Mouse (Mus musculus) heart, adult 9 months (tissue): ENCODE results near the gene Rnf212.
"Not testable (repeated sequence)": the region's sequence is repeated elsewhere in the genome, so short reads cannot be mapped to it uniquely, and the experiment has no call there.

ENCODE experiments used
- DNase-seq, 2 experiments: peaks; one replicate each; pipeline ENCODE4 v3.0.0; 2022; ENCODE audit warnings: low spot score in 2 of 2

Rnf212 gene

DNA sequence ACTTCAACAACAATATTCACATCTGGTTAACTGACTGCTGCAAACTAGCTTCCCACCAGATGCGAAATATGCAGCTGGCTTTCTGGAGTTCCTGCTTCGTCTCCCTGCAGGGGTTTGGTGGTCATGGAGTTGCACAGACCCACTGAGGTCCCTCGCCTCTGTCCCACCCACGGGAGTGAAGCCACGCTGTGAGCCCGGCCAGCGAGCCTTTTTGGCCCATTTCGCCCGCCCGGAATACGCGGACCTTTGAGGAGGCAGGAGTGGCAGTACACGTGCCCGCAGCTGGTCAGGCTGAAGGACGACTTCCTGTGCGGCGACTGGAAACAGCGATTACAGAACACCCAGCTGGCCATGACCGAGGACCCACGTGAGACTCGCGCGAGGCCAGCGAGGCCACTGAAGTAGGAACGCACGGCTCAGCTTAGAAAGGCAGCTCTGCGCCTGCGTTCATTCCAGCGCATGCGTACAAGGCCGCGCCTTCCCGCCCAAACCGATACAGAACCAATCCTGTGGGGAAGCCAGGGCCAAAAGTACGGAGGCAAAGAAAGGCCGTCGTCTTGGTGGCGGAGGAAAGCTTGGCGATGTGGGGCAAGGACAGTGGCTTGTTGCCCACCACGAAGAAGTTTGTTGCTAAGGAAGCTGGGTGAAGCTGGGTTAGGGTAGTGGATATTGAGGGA is at the start of gene Rnf212:
Rnf212 (minus strand) TSS at position 353 of the 677 bp plus-strand sequence.
- DNase-seq: no peak

DNA sequence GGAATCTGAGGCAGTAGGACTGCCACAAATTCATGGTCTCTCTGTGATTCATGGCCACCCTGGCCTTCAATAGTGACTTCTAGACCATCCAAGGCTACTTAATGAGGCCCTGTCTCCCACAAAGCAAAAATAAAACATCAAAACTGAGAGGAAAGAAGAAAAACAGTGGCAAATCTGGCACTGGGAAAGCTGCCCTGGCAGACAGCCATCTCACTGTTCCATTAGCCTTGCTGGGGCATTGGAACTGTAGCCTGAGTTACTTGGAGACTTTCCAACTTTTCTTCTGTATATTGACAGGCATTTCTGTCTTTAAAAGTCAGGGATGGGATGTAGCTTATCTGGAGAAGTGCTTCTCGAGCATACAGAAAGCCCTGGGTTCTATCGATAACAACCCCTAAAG is 48.5 kb upstream of the Rnf212 start:
- no peak for DNase-seq

- not testable (repeated sequence) for DNase-seq
Observed at GRCm38 (mm10) chr5:108808750-108809149, 34.0 kb upstream of the Rnf212 start, which contains the start of gene Vmn2r8. Gene Vmn2r8 (minus strand): TSS chr5:108808850.

DNA sequence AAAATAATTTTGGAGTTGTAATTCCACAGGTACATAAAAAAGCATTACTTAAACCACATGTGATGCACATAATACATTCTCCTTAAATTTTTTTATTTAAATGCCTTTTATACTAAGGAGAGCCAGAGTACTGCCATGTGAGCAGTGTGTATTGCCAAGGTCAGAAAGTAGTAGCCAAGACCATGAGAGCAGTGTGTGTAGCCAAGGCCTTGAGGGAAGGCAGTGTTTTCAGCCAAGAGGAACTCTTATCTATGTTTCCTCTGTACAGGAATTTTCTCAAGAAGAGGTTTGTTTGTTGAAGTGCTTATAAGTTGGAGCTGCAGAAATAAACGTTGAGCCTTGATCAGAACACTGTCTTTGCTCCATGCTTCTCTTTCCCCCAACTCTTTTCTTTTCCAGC is 28.9 kb upstream of the Rnf212 start:
- DNase-seq: peak in 1 of 2 experiments; percentile 1

- not testable (repeated sequence) for DNase-seq
Observed at GRCm38 (mm10) chr5:108795263-108795662, 20.5 kb upstream of the Rnf212 start, which contains the start of gene Tmed11. Gene Tmed11 (minus strand): TSS chr5:108795363.

DNA sequence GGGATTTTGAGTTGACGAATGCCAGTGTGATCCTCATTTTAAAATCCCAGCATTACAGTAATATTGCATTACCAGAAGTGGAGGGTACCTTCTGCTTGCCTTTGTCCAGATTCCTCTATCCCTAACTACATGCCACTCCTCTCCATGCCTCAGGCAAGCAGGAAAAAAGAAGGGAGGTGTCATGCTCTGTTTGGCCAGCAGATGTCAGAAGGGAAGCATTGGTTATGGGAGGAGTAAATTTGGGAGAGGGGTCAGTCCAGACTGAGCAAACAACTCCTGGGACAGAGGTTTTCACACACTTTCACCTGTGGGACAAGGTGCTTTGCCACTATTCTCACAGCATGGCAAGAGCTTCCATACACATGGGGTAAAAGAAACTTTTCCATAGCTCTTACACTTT is 15.6 kb upstream of the Rnf212 start:
- DNase-seq: not testable (repeated sequence)

DNA sequence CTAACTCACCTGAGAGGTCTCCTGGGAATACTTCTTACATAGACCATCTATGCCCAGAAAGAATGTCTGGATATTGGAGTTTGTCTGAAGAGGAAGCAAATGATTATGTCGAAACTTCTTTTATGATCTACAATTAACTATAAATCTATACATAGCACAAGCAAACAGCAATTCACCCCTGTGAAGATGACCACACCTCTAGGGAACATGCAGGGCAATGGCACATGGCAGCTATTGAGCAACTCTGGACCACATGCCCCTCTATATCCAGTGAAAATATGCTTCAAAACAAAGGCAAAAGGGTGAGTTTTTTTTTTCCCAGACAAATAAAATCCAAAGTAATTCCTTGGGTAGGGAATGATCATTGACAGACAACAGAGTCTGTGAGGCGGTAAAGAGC is 14.8 kb downstream of the Rnf212 start:
- DNase-seq: no peak

DNA sequence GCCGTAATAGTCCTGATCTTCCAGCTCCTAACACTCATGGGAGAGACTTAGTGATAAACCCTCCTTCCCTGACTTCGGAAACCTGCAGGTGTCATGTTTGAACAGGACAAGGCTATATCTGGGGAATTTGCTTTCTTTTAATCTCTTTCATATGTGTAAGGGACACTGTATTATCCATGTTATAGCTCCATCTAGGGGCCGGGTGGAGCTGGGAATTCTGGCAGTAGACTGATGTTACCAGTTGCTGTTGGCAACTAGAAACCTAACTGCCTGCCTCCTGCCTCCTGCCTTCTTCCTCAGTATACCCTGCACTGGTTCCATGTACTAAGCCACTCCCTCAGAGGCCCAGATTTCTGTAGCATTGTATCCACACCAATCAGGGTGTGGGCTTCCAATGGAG is 16.4 kb downstream of the Rnf212 start:
- no peak for DNase-seq

GRCm38 (mm10) chr5:108751258-108751657 is 23.5 kb downstream of the Rnf212 start:
- DNase-seq: not testable (repeated sequence)

DNA sequence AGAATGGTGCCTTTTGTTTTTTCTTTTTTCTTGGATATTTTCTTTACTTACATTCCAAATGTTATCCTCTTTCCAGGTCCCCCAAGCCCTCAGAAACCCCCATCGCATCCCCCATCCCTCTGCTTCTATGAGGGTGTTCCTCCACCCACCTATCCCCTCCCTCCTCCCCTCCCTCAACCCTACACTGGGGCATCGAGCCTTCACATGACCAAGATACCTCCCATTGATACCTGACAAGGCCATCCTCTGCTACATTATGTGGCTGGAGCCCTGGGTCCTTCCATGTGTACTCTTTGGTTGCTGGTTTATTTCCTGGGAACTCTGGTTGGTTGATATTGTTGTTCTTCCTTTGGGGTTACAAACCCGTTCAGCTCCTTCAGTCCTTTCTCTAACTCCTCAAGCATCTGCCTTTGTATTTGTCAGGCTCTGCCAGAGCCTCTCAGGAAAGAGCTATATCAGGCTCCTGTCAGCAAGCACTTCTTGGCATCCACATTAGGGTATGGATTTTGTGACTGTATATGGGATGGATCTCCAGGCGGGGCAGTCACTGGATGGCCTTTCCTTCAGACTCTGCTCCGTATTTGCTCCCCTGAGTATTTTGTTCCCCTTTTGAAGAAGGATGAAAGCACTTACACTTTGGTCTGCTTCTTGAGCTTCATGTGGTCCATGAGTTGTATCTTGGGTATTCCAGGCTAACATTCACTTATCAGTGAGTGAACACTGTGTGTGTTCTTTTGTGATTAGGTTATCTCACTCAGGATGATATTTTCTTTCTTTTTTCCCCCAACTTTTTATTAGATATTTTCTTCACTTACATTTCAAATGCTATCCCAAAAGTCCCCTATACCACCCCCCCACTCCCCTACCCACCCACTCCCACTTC is 24.2 kb downstream of the Rnf212 start:
- no peak for DNase-seq

DNA sequence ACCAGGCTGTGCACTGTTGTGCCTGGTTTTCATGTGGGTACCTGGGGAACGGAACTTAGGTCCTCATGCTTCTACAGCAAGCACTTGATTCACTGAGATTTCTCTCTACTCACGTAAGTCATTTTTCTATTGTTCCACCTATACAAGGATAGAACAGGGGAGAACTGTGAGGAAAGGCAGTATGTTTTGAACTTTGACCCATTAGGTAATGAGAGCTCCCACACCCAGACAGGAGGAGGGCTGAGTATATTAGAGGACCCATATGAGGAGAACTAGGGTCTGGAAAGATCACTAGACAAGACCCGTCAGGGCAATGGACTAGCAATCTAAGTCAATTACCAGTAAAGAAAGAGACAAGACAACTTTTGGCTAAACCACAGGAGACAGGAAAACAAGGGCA is 30.2 kb downstream of the Rnf212 start:
- DNase-seq: no peak

- no peak for DNase-seq
Observed at GRCm38 (mm10) chr5:108743856-108744255, 30.9 kb downstream of the Rnf212 start.

DNA sequence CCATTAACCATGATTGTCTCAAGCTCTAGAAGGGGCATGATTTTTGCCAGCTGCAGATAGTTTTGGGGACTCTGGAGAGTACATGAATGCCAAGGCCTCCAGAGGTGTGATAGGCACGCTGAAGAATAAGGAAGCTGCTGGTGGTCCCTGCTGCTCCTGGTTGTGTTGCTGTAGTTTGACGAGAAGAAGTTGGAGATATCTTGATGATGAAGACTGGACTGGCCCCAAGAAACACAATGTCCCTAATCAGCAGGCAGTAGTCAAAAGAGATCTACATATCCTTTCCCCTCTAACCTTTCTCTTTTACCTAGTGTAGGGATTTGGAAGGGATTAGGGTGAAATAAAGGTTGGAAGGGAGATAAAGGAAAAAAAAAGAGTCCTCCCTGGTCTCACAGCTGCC is 32.2 kb downstream of the Rnf212 start:
- DNase-seq: no peak

DNA sequence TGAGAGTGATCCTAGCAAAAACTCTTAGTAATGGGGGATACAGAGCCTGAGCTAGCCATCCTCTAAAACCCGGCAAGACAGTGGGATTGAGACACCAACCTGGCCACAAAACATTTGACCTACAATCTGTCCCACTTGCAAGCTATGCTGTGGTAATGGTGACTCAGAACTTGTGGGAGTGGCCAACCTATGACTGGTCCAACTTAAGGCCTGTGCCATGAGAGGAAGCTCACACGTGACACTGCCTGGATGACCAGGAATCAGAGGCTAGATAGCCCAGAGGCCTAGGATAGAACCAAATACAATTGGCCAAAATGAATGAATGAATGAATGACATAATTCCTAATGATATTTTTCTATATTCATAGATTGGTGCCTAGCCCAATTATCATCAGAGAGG is 32.9 kb downstream of the Rnf212 start:
- DNase-seq: no peak

GRCm38 (mm10) chr5:108727425-108727824 is 47.4 kb downstream of the Rnf212 start:
- DNase-seq: no peak

- peak; percentile 21 to 55 for DNase-seq
Observed at GRCm38 (mm10) chr5:108726557-108727248, 48.1 kb downstream of the Rnf212 start.

DNA sequence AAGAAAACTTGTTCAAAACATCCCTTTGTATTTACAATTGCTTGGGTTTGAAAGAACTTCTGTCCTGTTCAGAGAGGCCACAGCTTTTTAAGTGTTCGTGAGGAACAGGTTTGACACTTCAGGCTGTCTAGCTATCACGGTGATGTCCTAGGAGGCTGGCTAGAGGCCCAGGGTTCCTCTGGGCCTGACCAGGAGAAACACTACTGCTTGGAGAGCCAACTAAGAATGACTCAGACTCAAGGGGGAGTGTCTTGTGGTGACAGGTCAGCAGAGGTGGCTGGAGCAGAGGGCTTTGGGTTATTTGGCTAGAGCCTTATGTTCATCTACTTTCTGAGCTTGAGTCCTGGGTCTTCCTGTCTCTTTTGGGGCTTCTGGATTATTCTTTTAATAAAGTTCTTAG is 50.8 kb downstream of the Rnf212 start:
- DNase-seq: no peak

GRCm38 (mm10) chr5:108719761-108720160 is 55.0 kb downstream of the Rnf212 start:
- DNase-seq: no peak

GRCm38 (mm10) chr5:108718051-108718450 is 56.7 kb downstream of the Rnf212 start:
- no peak for DNase-seq

DNA sequence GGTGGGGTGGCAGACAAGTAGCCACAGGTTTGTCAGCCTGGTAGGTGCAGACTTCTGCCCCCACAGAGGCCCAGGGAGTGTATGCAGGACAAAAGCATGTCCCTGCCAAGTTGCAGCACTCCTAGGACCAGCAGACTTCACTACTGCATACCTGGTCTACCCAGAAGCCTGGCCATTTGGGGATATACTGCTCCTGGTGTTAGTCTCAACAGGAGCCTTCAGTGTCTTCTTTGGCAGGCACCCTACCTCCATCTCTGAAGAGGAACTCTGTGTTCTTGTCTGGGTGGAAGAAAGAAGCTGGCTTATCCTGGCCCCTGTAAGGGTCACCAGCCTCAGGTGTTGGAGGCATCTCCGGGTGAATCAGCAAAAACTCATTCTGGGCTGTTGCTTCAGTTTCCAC is 58.8 kb downstream of the Rnf212 start:
- DNase-seq: no peak

- DNase-seq: no peak
Observed at GRCm38 (mm10) chr5:108714149-108714548, 60.6 kb downstream of the Rnf212 start.

- DNase-seq: no peak
Observed at GRCm38 (mm10) chr5:108713691-108714090, 61.1 kb downstream of the Rnf212 start.
